ENCODE assay signal across 10 mouse cellular contexts in the genomic region with DNA sequence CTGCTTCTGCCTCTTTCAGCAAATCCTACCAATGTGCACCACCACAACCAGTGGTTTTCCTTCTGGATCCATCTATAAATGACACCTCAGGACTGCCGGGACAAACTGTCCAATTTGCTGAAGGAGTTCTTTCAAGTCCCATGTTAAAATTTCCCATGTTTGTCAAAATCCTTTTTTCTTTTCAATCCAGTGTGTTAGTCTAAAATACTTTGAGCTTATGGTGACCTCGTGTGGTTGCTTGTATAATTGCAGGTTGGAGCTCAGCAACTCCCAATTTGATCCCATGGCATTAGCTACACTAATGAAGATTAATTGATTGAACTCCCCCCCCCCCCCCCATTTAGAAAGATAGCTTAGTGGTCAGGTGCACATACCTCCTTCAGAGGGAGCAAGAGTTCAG. TPM values are rescaled to one million over a fixed set of nuclear protein-coding genes. Genes with fewer than 3 reads are reported as not detected.
DNase-seq lines count a peak whose midpoint lies in the region; ATAC-seq and TF ChIP-seq lines count a peak whose summit lies in the region.
"Had no signal": no experiment of that assay in that cellular context is flagged by ENCODE, and none has a peak within 500 bp of the region (broad histone marks: within the 10 kb centered on the region; RNA-seq: fewer than 3 reads in every experiment).

No protein-coding gene starts in this region.

- no peaks in the 10 kb centered on the region for H3K9me3 ChIP-seq in forebrain, postnatal 0 days (ENCODE audit: low read length)
- H3K9me3 ChIP-seq in forebrain, embryonic 15.5 days = no peaks in the 10 kb centered on the region
- H3K9me3 ChIP-seq in neural tube, embryonic 15.5 days (replicated peaks) = no peaks in the 10 kb centered on the region
- H3K9me3 ChIP-seq in lung, postnatal 0 days (ENCODE audit: low read length) = no peaks in the 10 kb centered on the region
- H3K9me3 ChIP-seq: hindbrain, embryonic 15.5 days; neural tube, embryonic 12.5 days had no signal

- H3K4me2 ChIP-seq in forebrain, postnatal 0 days (ENCODE audit: low read depth) = no peak overlapping the region
- H3K4me2 ChIP-seq in forebrain, embryonic 15.5 days (replicated peaks) = no peak overlapping the region
- H3K4me2 ChIP-seq in neural tube, embryonic 15.5 days = no peak overlapping the region
- H3K4me2 ChIP-seq in lung, postnatal 0 days (replicated peaks; ENCODE audit: low read depth, low read length) = no peak overlapping the region
- H3K4me2 ChIP-seq: hindbrain, embryonic 15.5 days; neural tube, embryonic 12.5 days had no signal

- peak; percentile 86 for DNase-seq in forebrain, postnatal 0 days
- DNase-seq in neural tube, embryonic 10.5 days (ENCODE audit: extremely low spot score, low spot score) = peak; percentile 53
- peak; percentile 66 for DNase-seq in brain, adult 2 months (ENCODE audit: low read depth, low spot score)
- DNase-seq in heart, postnatal 4 days = peak; percentile 68
- DNase-seq in lung, postnatal 0 days (ENCODE audit: low spot score) = peak; percentile 88
- no peak for DNase-seq in ovary, postnatal 10 days (ENCODE audit: low spot score)

- no peaks in the 10 kb centered on the region for H3K4me1 ChIP-seq in forebrain, postnatal 0 days (ENCODE audit: insufficient read depth)
- H3K4me1 ChIP-seq in forebrain, embryonic 15.5 days = no peaks in the 10 kb centered on the region
- no peaks in the 10 kb centered on the region for H3K4me1 ChIP-seq in neural tube, embryonic 15.5 days
- no peaks in the 10 kb centered on the region for H3K4me1 ChIP-seq in lung, postnatal 0 days (ENCODE audit: insufficient read depth, low read depth, low read length)
- H3K4me1 ChIP-seq: hindbrain, embryonic 15.5 days; neural tube, embryonic 12.5 days had no signal

- no peaks in the 10 kb centered on the region for H3K27me3 ChIP-seq in forebrain, postnatal 0 days (ENCODE audit: insufficient read depth, low read length)
- H3K27me3 ChIP-seq in forebrain, embryonic 15.5 days = no peaks in the 10 kb centered on the region
- no peaks in the 10 kb centered on the region for H3K27me3 ChIP-seq in neural tube, embryonic 15.5 days (replicated peaks)
- H3K27me3 ChIP-seq in lung, postnatal 0 days (replicated peaks; ENCODE audit: insufficient read depth, low read length) = no peaks in the 10 kb centered on the region
- H3K27me3 ChIP-seq: hindbrain, embryonic 15.5 days; neural tube, embryonic 12.5 days had no signal

- TF ChIP-seq EP300 in lung, postnatal 0 days (IDR thresholded peaks at IDR 0.05) = no peak

- peak; percentile 79 for TF ChIP-seq CTCF in forebrain, postnatal 0 days (IDR thresholded peaks at IDR 0.05; ENCODE audit: low read depth)
- TF ChIP-seq CTCF in lung, postnatal 0 days (IDR thresholded peaks at IDR 0.05) = peak; percentile 80

- 4% methylated on average over 2 of the region's 2 CpGs for WGBS in forebrain, postnatal 0 days
- 4% methylated on average over 2 of the region's 2 CpGs for WGBS in forebrain, embryonic 15.5 days
- 7% methylated on average over 2 of the region's 2 CpGs for WGBS in neural tube, embryonic 15.5 days
- 3% methylated on average over 2 of the region's 2 CpGs for WGBS in lung, postnatal 0 days

- no peak; the same call in 1 of the 2 replicates for ATAC-seq in forebrain, postnatal 0 days
- no peak for ATAC-seq in forebrain, embryonic 15.5 days (replicated peaks)
- ATAC-seq in neural tube, embryonic 15.5 days (ENCODE audit: low FRiP score) = no peak; the same call in 1 of the 2 replicates
- no peak; the same call in 1 of the 2 replicates for ATAC-seq in lung, postnatal 0 days

- H3K9ac ChIP-seq in forebrain, postnatal 0 days = no peak overlapping the region
- H3K9ac ChIP-seq in forebrain, embryonic 15.5 days (replicated peaks) = no peak overlapping the region
- H3K9ac ChIP-seq in neural tube, embryonic 15.5 days (replicated peaks) = no peak overlapping the region
- no peak overlapping the region for H3K9ac ChIP-seq in lung, postnatal 0 days (replicated peaks; ENCODE audit: low read depth)
- H3K9ac ChIP-seq: hindbrain, embryonic 15.5 days; neural tube, embryonic 12.5 days had no signal

- H3K27ac ChIP-seq in forebrain, postnatal 0 days (ENCODE audit: low read depth, low read length) = no peak overlapping the region
- no peak overlapping the region for H3K27ac ChIP-seq in forebrain, embryonic 15.5 days (replicated peaks)
- no peak overlapping the region for H3K27ac ChIP-seq in neural tube, embryonic 15.5 days (replicated peaks)
- no peak overlapping the region for H3K27ac ChIP-seq in lung, postnatal 0 days (ENCODE audit: low read length)
- H3K27ac ChIP-seq: hindbrain, embryonic 15.5 days; neural tube, embryonic 12.5 days had no signal

- peaks cover 29% of the 10 kb centered on the region for H3K36me3 ChIP-seq in forebrain, postnatal 0 days (ENCODE audit: insufficient read depth)
- peaks cover 22% of the 10 kb centered on the region for H3K36me3 ChIP-seq in forebrain, embryonic 15.5 days
- H3K36me3 ChIP-seq in neural tube, embryonic 15.5 days = peaks cover 28% of the 10 kb centered on the region
- H3K36me3 ChIP-seq in lung, postnatal 0 days (ENCODE audit: insufficient read depth, low read length) = peaks cover 4% of the 10 kb centered on the region

- H3K4me3 ChIP-seq in forebrain, postnatal 0 days (ENCODE audit: low read depth, low read length) = no peak overlapping the region
- no peak overlapping the region for H3K4me3 ChIP-seq in forebrain, embryonic 15.5 days
- no peak overlapping the region for H3K4me3 ChIP-seq in neural tube, embryonic 15.5 days (replicated peaks)
- no peak overlapping the region for H3K4me3 ChIP-seq in lung, postnatal 0 days (ENCODE audit: low read depth, low read length)
- H3K4me3 ChIP-seq: hindbrain, embryonic 15.5 days; neural tube, embryonic 12.5 days had no signal

RNA-seq across cellular contexts. Expression of a gene that starts 10.9 kb away (rescaled TPM):
- total RNA-seq in forebrain, postnatal 0 days (2014; rRNA removed) = 14.1 and 14.2 TPM in 2 replicates
- 5.6 and 7.5 TPM in 2 replicates for polyA plus RNA-seq in forebrain, postnatal 0 days (2015; fragmentation: Nextera tagmentation; extraction: Ambion mirVana)
- polyA plus RNA-seq in forebrain, embryonic 15.5 days (2015; fragmentation: Nextera tagmentation; extraction: Ambion mirVana) = 14.8 and 15.9 TPM in 2 replicates
- 8.9 and 10.7 TPM in 2 replicates for polyA plus RNA-seq in neural tube, embryonic 15.5 days (2015; fragmentation: Nextera tagmentation; extraction: Ambion mirVana)
- total RNA-seq in heart, postnatal 4 days (2021) = 1 to 10 TPM; 6.1 to 6.2 TPM
- polyA plus RNA-seq in lung, postnatal 0 days (2015; fragmentation: Nextera tagmentation; extraction: Ambion mirVana) = 7.3 and 7.4 TPM in 2 replicates

RNA-seq across cellular contexts. Expression of a gene that starts 32.2 kb away (rescaled TPM):
- total RNA-seq in forebrain, postnatal 0 days (2014; rRNA removed) = 369 and 373 TPM in 2 replicates
- polyA plus RNA-seq in forebrain, postnatal 0 days (2015; fragmentation: Nextera tagmentation; extraction: Ambion mirVana) = 488 and 507 TPM in 2 replicates
- polyA plus RNA-seq in forebrain, embryonic 15.5 days (2015; fragmentation: Nextera tagmentation; extraction: Ambion mirVana) = 354 and 388 TPM in 2 replicates
- polyA plus RNA-seq in neural tube, embryonic 15.5 days (2015; fragmentation: Nextera tagmentation; extraction: Ambion mirVana) = 541 and 630 TPM in 2 replicates
- 10 to 100 TPM; 40.8 to 45.5 TPM for total RNA-seq in heart, postnatal 4 days (2021)
- 54.0 and 56.7 TPM in 2 replicates for polyA plus RNA-seq in lung, postnatal 0 days (2015; fragmentation: Nextera tagmentation; extraction: Ambion mirVana)

RNA-seq across cellular contexts. Expression of a gene that starts 33.4 kb away (rescaled TPM):
- total RNA-seq in forebrain, postnatal 0 days (2014; rRNA removed) = 26.5 and 27.7 TPM in 2 replicates
- 14.2 and 17.0 TPM in 2 replicates for polyA plus RNA-seq in forebrain, postnatal 0 days (2015; fragmentation: Nextera tagmentation; extraction: Ambion mirVana)
- polyA plus RNA-seq in forebrain, embryonic 15.5 days (2015; fragmentation: Nextera tagmentation; extraction: Ambion mirVana) = 13.9 TPM in 2 replicates
- polyA plus RNA-seq in neural tube, embryonic 15.5 days (2015; fragmentation: Nextera tagmentation; extraction: Ambion mirVana) = 20.2 and 20.5 TPM in 2 replicates
- total RNA-seq in heart, postnatal 4 days (2021) = 10 to 100 TPM; 14.8 to 16.3 TPM
- polyA plus RNA-seq in lung, postnatal 0 days (2015; fragmentation: Nextera tagmentation; extraction: Ambion mirVana) = 5.5 and 5.7 TPM in 2 replicates

RNA-seq across cellular contexts. Expression of a gene that starts 43.3 kb away (rescaled TPM):
- 15.9 and 21.4 TPM in 2 replicates for total RNA-seq in forebrain, postnatal 0 days (2014; rRNA removed)
- polyA plus RNA-seq in forebrain, postnatal 0 days (2015; fragmentation: Nextera tagmentation; extraction: Ambion mirVana) = 12.2 and 13.9 TPM in 2 replicates
- 17.2 and 17.8 TPM in 2 replicates for polyA plus RNA-seq in forebrain, embryonic 15.5 days (2015; fragmentation: Nextera tagmentation; extraction: Ambion mirVana)
- polyA plus RNA-seq in neural tube, embryonic 15.5 days (2015; fragmentation: Nextera tagmentation; extraction: Ambion mirVana) = 12.9 and 14.7 TPM in 2 replicates
- total RNA-seq in heart, postnatal 4 days (2021) = 10 to 100 TPM; 25.1 to 25.4 TPM
- 13.1 and 13.3 TPM in 2 replicates for polyA plus RNA-seq in lung, postnatal 0 days (2015; fragmentation: Nextera tagmentation; extraction: Ambion mirVana)

RNA-seq across cellular contexts. Expression of a gene that starts 58.2 kb away (rescaled TPM):
- total RNA-seq in forebrain, postnatal 0 days (2014; rRNA removed) = 0.08 and 0.14 TPM in 2 replicates
- 0.10 and 0.30 TPM in 2 replicates for polyA plus RNA-seq in forebrain, postnatal 0 days (2015; fragmentation: Nextera tagmentation; extraction: Ambion mirVana)
- polyA plus RNA-seq in forebrain, embryonic 15.5 days (2015; fragmentation: Nextera tagmentation; extraction: Ambion mirVana) = 0.15 and 0.29 TPM in 2 replicates
- 0.20 and 0.24 TPM in 2 replicates for polyA plus RNA-seq in neural tube, embryonic 15.5 days (2015; fragmentation: Nextera tagmentation; extraction: Ambion mirVana)
- total RNA-seq in heart, postnatal 4 days (2021) = under 1 TPM; 0.18 to 0.31 TPM
- 0.74 and 1.5 TPM in 2 replicates for polyA plus RNA-seq in lung, postnatal 0 days (2015; fragmentation: Nextera tagmentation; extraction: Ambion mirVana)
